Mouse (Mus musculus) neural tube, embryonic 13.5 days (tissue): Measurements from ENCODE around the gene Anapc1. TPM values are rescaled to one million over a fixed set of nuclear protein-coding genes. Genes with fewer than 3 reads are reported as not detected.

ENCODE experiments used
- polyA plus RNA-seq: library from polyadenylated mRNA; unstranded; fragments of >200 nt; fragmentation: Nextera tagmentation; extraction: Ambion mirVana; gene quantifications from 2 replicates; pipeline ENCODE4 v1.2.1, GENCODE M21; 2015

Anapc1 gene
- polyA plus RNA-seq, 1 experiment from 2014 or later: 41.8 TPM

Other genes starting within 250 kb of the Anapc1 start
- gene Spdye4c, start 96.2 kb downstream of the Anapc1 start, polyA plus RNA-seq: not detected in 2 replicates
- 2.2 and 2.4 TPM in 2 replicates for gene Mertk, start 11.6 kb upstream of the Anapc1 start, polyA plus RNA-seq
- 35.6 and 37.4 TPM in 2 replicates for gene Tmem87b, start 130.7 kb upstream of the Anapc1 start, polyA plus RNA-seq
- gene Fbln7, start 175.6 kb upstream of the Anapc1 start, polyA plus RNA-seq: 1.9 and 2.7 TPM in 2 replicates